Mouse (Mus musculus) cerebellum, adult 11-12 months (tissue): ENCODE measurements around the gene Yju2.

Experiments
- DNase-seq: peaks from one replicate; pipeline ENCODE4 v3.0.0; 2022

Yju2 gene

GRCm38 (mm10) chr17:55960791-55961190 lies 1.9 kb downstream of the Yju2 start:
- peak; percentile 60 for DNase-seq

GRCm38 (mm10) chr17:55961631-55962030 lies 2.7 kb downstream of the Yju2 start:
- DNase-seq: peak; percentile 46

- DNase-seq: peak; percentile 23
These were observed 4.3 kb downstream of the Yju2 start for GRCm38 (mm10) chr17:55963171-55963570.

- DNase-seq: peak; percentile 40
These were observed 5.6 kb downstream of the Yju2 start for GRCm38 (mm10) chr17:55964496-55964895.

- peak; percentile 42 for DNase-seq
These were observed 6.1 kb downstream of the Yju2 start for GRCm38 (mm10) chr17:55964996-55965395.

- peak; percentile 49 for DNase-seq
These were observed 8.3 kb downstream of the Yju2 start for GRCm38 (mm10) chr17:55967186-55967585.

- DNase-seq: no peak
These were observed 9.3 kb downstream of the Yju2 start for GRCm38 (mm10) chr17:55968210-55968609.

- DNase-seq: peak; percentile 48
These were observed 10.7 kb downstream of the Yju2 start for GRCm38 (mm10) chr17:55969560-55969959.

GRCm38 (mm10) chr17:55969966-55970891 lies 11.3 kb downstream of the Yju2 start, which contains the start of gene Shd:
Shd (plus strand) TSS chr17:55970467.
- DNase-seq: peak; percentile 66

- peak; percentile 52 for DNase-seq
These were observed 12.6 kb downstream of the Yju2 start for GRCm38 (mm10) chr17:55971453-55971852.

GRCm38 (mm10) chr17:55976255-55976862 lies 17.5 kb downstream of the Yju2 start:
- DNase-seq: peak; percentile 85

- no peak for DNase-seq
These were observed 18.4 kb downstream of the Yju2 start for GRCm38 (mm10) chr17:55977301-55977700.

GRCm38 (mm10) chr17:55986030-55986961 lies 27.4 kb downstream of the Yju2 start, which contains the start of gene Fsd1:
Fsd1 (plus strand) TSS chr17:55986509.
- peak; percentile 87 for DNase-seq

GRCm38 (mm10) chr17:55990278-55990898 lies 31.5 kb downstream of the Yju2 start:
- no peak for DNase-seq

GRCm38 (mm10) chr17:55996007-55996406 lies 37.1 kb downstream of the Yju2 start:
- DNase-seq: no peak

GRCm38 (mm10) chr17:55999794-56000499 lies 41.0 kb downstream of the Yju2 start:
- DNase-seq: no peak

GRCm38 (mm10) chr17:56003000-56003399 lies 44.1 kb downstream of the Yju2 start:
- DNase-seq: peak; percentile 60

GRCm38 (mm10) chr17:56005415-56006061 lies 46.6 kb downstream of the Yju2 start, which contains the start of the genes Stap2 and Mpnd:
Stap2 (minus strand) TSS chr17:56005584.
Mpnd (plus strand) TSS chr17:56005711.
- peak; percentile 79 for DNase-seq

- DNase-seq: peak; percentile 72
These were observed 48.1 kb downstream of the Yju2 start for GRCm38 (mm10) chr17:56006956-56007355.

GRCm38 (mm10) chr17:56007444-56008355 lies 48.8 kb downstream of the Yju2 start:
- DNase-seq: peak; percentile 57
